Mouse (Mus musculus): ENCODE results near the gene Gm29797.

- no peak for TF ChIP-seq CTCF (IDR thresholded peaks at IDR 0.05; ENCODE audit: borderline replicate concordance, insufficient read depth, low read depth, low read length)
- TF ChIP-seq POLR2A (IDR thresholded peaks at IDR 0.05; ENCODE audit: borderline replicate concordance, insufficient read depth, low read length), result no peak
These were observed 27.9 kb downstream of the Gm29797 start for GRCm38 (mm10) chr2:181684713-181685112.

Measured in cerebellum, adult 2 months (tissue).